Mouse (Mus musculus): ENCODE data around the gene H2afy.

Gene H2afy

DNA sequence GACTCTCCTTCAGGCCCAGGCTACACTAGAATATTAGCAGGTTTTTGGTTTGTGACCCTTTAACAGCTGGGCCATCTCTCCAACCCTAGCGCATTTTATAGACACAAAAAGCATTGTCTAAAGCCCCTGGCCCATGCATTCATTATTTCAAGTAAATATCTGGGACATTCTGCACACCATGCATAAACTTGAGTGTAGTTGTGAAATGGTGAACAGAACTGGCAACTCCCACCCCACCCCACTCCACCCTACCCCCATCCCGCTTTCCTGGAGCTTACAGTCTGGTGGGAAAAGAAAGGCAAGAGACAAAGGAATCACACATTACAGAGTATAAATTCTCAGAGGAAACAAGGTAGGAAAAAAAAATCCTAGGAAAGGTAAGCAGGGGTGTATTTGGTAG, at the start of gene H2afy:
H2afy (minus strand) TSS at position 162 of the 400 bp plus-strand sequence.
- no peak for DNase-seq (ENCODE audit: low read depth)

GRCm38 (mm10) chr13:56183687-56184086, 47.5 kb upstream of the H2afy start:
- no peak for DNase-seq (ENCODE audit: low read depth)

- no peak for DNase-seq (ENCODE audit: low read depth)
Measured at GRCm38 (mm10) chr13:56181424-56181823, 45.3 kb upstream of the H2afy start.

DNA sequence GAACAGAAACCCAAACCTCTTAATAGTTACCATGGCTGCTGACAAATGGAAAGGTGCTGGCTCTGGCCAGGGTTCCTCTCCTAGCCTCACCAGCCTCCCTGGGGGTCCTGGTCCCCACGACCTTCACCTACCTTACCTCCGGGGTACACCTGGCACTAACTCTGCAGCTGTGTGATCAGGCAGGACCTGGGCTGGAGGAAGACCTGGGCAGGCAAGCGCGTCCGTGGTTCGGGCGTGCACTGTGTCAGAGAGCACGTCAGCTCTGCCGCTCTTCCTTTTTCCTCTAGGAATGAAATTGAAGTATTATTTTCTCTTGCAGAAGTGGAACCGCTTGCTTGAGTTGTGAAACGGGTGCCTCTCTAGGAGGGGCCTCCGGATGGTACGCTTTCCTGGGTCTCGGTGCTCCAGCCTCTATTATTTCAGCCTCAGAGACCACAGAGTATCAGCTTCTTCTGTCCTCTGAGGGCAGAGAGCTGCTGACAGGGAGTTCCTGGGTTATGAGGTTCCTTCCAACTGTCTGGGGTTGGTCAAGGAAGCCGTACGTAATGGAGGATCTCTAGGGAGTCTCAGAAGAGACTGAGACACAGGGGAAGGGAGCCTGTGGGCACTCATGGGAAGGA, 42.4 kb upstream of the H2afy start, which contains the start of gene Tifab:
Tifab (minus strand) TSS at position 470 of the 620 bp plus-strand sequence.
- DNase-seq (ENCODE audit: low read depth): no peak

GRCm38 (mm10) chr13:56176310-56176709, 40.1 kb upstream of the H2afy start:
- no peak for DNase-seq (ENCODE audit: low read depth)

GRCm38 (mm10) chr13:56175848-56176247, 39.7 kb upstream of the H2afy start:
- DNase-seq (ENCODE audit: low read depth): no peak

- DNase-seq (ENCODE audit: low read depth): no peak
Measured at GRCm38 (mm10) chr13:56172901-56173545, 36.9 kb upstream of the H2afy start.

DNA sequence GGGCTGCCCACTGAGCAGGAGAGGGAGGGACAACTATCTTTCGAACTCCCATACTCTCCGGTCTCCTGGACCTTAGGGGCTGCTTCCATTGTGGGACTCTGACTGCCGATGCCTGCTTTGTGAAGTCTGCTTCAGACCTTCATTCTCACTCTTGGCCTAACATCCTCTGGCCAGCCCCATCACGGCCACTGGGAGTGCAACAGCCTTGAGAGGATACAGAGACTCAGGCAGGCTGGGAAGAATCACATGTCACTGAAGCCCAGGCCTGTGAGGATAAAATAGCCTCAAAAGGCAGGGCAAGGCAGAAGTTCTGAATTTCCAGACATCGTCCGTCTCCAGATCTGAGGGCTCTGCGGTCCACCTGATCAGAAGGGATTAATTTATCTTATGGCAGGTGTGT, 35.9 kb upstream of the H2afy start:
- DNase-seq (ENCODE audit: low read depth): no peak

DNA sequence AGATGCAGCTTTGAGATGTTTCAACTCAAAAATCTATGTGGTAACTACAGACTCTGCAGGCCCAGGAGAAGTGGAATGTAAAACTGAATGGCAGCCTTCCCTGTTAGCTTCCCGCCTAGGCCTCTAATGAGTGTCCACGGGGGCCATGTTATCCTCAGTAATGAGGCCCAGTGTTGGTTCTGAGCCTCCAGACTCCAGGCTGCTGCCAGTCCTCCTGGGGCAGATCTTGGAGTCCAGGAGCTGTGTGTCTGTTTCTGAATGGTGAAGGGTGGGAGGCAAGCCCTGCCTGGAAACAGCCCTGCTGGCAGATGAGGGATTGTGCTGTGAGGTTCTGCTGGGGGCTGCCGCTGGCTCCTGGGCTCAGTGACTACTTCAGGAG, 32.2 kb upstream of the H2afy start:
- DNase-seq (ENCODE audit: low read depth): no peak

DNA sequence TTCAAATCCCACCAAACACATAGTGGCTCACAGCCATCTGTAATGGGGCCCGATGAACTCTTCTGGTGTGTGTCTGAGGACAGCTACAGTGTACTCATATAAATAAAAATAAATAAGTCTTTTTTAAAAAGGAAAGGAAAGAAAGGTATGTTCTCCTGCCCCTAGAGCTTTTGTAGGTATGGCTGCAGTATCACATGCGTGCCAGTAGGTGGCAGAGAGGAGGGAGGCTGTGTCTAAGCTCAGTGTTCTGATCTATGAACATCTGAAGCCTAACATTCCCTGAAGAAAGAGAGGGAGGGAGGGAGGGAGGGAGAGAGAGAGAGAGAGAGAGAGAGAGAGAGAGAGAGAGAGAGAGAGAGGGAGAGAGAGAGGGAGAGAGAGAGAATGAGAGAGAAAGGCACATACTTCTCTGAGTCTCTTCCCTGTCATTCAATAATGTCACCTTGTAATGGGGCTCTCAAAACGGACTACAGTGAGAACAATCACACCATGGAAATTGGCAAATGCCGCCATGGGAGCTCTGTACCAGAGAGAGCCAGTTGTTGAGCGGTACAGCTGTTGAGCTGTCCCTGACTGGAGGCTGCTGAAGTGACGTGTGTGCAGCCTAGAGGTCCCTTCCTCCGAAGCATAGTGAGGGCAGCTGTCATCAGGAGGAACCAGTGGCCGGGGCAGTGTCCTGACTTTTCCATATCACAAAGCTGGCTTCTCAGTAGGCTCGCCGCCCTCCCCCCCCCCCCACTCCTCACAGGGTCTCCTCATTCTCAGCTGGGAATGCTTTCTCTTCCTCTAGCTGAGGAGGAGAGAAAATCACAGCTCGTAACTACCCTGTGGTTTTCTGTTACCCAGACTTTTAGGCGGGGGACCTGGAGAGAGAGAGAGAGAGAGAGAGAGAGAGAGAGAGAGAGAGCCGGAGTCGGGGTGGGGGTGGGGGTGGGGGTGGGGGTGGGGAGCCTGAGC, 31.6 kb upstream of the H2afy start:
- DNase-seq (ENCODE audit: low read depth): peak; percentile 59

DNA sequence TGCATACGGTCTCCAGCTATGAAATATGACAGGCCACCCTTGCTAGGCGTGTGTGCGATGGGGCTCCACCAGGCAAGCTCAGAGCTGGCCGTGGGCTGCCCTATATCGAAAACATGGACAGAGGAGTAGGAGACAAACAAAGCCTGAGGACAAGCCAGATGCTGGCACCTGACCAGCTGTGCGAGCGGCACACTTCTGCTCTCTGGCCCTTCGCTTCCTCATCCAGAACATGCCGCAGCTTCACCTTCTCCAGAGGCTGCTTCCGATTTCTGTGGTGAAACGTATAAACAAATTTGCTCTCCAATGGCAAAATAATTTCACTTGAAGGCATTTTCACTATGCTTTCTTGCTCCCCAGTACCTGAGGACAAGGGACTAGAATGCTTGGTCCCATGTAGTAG, 29.4 kb upstream of the H2afy start:
- DNase-seq (ENCODE audit: low read depth): no peak

DNA sequence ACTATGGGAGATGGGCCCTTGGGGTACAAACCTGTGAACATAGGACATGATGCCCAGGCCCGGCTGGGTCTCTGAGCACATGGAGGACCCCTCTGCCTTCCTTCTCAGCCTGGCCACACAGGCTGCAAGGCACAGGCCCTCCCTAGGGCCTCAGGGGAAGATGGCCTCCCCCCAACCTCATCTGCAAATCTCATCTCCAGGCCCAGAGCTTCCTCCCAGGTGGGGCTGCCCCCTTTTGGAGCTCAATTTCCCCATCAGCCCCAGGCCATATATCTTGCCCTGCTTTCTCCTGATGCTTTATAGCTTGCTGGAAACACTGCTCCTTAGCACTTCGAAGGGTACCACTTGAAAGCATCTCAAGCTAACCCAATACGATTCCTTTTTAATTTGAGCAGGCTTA, 28.2 kb upstream of the H2afy start:
- no peak for DNase-seq (ENCODE audit: low read depth)

DNA sequence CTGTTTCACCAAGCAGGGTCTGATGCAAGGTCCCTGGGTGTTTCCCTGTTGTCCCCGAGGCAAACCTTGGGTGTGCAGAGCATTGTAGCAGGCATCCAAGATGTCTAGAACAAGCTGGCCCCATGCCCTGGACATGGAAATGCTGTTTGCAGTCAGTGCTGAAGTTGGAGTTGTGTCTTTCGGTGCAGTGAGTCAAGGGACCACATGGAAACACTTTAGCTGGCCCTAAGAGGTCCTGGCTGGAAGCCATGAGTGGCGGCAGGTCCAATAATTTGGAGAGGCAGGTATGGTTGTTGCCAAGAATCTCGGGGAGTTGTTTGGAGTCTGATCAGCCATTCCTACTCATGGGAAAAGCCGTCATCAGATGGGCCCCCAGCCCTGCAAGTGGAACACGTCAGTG, 27.6 kb upstream of the H2afy start:
- DNase-seq (ENCODE audit: low read depth): no peak

DNA sequence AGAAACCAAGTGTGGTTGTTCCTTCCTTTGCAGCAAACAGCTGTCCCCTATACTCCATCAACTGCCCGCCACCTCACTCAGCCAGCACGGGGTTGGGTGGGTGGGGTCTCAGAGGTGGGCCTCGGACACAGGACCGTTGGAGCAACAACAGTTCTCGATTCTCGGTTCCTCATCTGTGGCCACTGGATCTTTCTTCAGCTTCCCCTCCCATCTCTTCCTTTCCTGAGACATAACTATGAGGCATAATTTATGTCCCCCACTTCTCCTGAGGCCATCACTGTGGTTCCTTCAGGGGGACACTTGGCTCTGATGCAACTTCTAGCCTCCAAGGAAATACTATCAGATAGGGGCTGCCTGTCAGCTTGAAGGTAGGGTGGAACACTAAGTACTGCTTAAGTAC, 26.7 kb upstream of the H2afy start:
- DNase-seq (ENCODE audit: low read depth): no peak

- DNase-seq (ENCODE audit: low read depth): no peak
Measured at GRCm38 (mm10) chr13:56159614-56160363, 23.6 kb upstream of the H2afy start.

DNA sequence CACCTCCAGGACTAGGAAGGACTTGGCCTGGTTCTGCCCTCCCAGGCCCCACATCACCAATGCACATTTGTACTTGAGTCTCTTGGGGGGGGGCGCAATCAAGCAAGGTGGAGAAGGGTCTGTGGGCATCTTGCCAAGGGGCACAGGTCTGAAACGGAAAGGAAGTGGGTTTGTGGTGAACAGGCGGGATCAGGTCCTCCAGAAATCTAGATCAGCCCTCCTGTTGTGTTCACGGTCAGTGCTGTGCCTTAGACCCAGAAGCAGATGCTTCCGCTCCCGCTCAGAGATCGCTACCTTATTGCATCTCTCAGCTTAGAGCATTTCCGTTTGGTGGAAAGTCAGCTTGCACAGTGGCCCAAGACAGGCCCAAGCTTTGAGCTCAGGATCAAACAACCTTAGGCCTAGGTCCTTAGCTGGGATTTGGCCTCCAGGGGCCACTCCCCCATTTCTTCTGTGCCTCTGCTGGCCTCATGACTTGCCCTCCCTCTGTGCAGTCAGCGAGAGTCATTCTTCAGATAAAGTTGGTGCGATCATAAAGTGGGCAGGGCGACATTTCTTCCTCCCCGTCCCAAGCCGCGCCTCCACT, 22.9 kb upstream of the H2afy start:
- peak; percentile 42 for DNase-seq (ENCODE audit: low read depth)

- DNase-seq (ENCODE audit: low read depth): no peak
Measured at GRCm38 (mm10) chr13:56155671-56156070, 19.5 kb upstream of the H2afy start.

DNA sequence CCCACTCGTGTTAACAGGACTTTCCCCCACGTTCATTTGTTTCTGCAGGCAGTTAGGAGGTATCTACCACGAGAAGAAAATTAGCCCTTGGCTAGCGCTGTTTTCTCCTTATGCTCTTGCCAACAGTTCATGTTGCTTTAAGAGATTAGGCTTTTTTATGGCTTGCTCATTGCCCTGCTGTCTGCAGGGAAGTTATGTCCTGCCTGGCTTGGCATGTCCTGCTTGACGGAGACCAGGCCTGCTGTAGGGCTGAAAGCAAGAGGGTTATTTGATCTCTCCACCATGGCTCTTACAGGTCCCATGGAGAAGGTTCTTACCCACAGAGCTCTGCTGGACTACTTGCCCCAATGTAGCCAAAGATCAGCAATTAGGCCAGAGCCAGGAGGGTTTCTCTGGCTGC, 18.9 kb upstream of the H2afy start:
- no peak for DNase-seq (ENCODE audit: low read depth)

- peak; percentile 57 for DNase-seq (ENCODE audit: low read depth)
Measured at GRCm38 (mm10) chr13:56152773-56153460, 16.8 kb upstream of the H2afy start.

DNA sequence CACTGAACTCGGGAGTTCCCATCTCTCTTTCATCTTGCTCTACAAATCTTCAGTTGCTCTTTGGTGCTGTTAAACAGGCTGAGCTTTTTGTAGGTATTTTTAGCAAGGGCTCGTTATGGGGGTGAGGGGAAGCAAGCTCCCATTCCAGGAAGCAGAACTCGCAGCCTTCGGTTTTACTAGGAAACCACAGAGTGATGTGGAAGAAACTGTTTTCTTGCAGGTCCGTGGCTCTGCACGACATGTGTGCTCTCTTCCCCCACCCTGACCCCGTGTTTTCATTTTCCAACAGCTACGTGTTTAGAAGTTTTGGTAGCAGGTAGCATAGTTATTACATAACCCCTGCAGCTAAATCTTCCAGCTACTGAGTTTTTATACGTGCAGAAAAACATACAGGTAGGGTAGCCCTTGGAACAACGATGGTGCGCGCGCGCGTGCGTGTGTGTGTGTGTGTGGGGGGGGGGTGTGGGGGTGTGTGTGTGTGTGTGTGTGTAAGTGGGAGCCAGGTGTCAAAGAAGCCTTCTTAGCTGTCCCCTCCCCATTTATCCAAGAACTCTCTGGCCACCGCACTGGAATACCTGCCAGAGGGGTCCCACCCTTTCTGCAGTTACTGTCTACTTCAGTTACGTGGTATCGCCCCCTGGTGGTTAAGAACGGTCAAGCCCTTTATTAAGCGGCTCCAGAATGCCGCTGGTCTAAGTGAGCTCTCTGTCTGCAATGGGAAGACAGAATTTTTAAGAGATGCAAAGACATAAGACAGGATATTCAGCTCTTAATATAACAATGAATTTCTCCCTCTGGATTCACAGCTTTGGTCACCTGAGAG, 15.5 kb upstream of the H2afy start:
- DNase-seq (ENCODE audit: low read depth): peak; percentile 93
